Mouse (Mus musculus) left cerebral cortex, postnatal 10 days (tissue): ENCODE results near the gene Ccnyl1. TPM values are rescaled to one million over a fixed set of nuclear protein-coding genes. Genes with fewer than 3 reads are reported as not detected.

ENCODE experiments used
- DNase-seq, 2 experiments: peaks; one replicate each; pipeline ENCODE4 v3.0.0; 2021 to 2022; ENCODE audit warnings: low spot score in 2 of 2, mixed read lengths in 1 of 2; ENCODE audit errors: extremely low spot score in 1 of 2
- intact Hi-C: fragments of 180-260 bp; cut with DNase I; formaldehyde crosslinking; loops from one replicate; pipeline ENCODE4 v1.15.1; 2025
- total RNA-seq, 2 experiments: library from RNA; stranded (reverse); gene quantifications; 2 replicates each; pipeline ENCODE4 v1.2.3; 2021

Gene Ccnyl1
- total RNA-seq, 2 experiments from 2014 or later: 27.8 to 32.0 TPM

DNA sequence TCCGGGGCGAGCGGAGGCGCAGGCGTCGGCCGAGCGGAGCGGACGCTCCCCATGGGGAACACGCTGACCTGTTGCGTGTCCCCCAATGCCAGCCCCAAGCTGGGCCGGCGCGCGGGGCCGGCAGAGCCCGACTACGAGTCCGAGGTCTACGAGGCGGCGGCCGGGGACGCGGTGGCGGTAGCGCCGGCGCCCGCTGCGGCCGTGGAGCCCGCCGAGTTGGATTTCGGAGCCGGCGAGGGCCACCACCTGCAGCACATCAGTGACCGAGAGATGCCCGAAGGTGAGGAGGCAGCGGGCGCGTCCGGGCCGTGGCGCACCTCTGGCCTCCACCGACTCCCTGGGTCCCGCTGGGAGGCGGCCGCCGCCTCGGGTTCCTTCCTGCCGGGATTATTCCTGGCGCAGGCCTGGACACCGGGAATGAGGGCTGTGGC is 881 bp downstream of the Ccnyl1 start:
- peak in 1 of 2 experiments; percentile 69 for DNase-seq
- intact Hi-C loops: loop anchor here (2.0 to 10.0 kb wide), 2 partner anchors 72 to 156 kb away; partner anchors contain the start of gene Creb1

DNA sequence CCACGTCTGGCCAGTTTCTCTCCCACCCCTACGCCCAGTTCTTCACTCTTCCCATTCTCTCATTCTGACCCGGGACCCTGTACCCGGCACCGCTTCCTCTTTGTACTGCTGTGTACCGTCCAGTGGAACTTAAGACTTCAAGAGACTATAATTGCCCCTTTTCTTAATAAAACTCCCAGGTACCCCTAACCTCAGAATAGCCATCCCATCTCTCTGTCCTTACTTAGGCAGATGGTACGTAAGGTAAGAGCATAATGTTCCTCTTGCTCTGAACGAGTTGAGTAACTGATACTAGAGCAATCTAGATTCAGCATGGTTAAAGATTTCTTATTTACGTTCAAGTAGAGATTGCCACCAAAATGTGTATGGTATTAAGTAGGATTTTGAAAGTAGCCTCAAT is 1.3 kb downstream of the Ccnyl1 start:
- intact Hi-C loops: loop anchor here (2.0 to 10.0 kb wide), 2 partner anchors 73 to 157 kb away; partner anchors contain the start of gene Creb1
- DNase-seq: no peak

DNA sequence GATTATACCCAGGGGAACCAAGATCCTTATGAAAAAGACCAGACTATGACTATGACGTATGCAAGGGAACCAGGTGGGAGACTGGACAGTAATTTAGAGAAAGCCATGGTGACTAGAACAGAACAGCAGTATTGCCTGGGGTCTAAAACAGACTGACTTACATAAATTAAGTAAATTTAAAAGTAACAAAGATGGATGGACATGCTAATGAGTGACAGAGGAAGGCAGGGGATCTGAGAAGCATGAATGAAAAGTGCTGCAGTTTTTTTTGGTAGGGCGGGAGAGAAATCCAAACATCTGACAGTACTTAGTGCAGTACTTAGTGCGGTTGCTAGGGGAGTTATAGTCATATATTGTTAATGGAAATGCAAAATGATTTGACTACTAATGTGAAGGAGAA is 4.9 kb downstream of the Ccnyl1 start:
- intact Hi-C loops: loop anchor here (10.0 kb wide), 1 partner anchor 160 kb away; the partner anchor contains the start of gene Creb1
- no peak for DNase-seq

DNA sequence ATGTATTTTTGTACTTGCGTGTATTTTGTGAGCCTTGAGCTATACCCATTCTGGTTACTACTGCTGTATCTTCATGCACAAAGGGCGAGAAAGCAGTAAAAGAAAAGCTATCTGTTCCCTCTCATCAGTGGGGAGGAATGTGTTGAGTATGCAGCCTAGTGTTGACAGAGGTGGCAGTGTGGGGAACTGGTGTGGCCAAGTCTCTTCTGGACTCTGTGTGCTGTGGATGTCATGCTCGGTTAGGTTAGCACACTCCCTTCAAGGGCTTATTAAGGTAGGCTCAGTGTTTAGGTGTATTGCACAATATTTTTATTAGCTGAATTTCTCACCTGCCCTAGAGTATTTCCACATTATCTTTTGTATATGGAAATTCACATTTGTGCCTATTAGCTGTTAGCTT is 11.5 kb downstream of the Ccnyl1 start:
- no peak for DNase-seq
- intact Hi-C loops: no loop called here

DNA sequence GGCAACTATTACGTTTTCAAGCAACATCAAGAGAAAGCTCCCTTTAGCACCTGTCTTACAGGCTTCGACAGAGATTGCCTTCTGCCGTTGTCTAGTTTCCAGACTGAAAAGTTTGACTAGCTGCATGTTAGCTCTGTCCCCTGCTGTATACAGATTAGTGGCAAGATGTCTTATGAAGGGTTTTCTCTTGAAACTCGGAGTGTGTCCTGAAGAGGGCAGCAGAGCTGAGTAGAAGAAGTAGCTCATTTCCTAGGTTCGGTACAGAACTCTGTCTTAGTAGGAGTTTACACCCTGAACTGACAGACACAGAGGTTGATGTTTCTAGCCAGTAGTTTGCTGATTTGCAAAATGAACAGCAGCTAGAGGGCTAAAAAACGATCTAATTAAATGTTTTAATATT is 15.0 kb downstream of the Ccnyl1 start:
- DNase-seq: peak; percentile 39 to 45
- intact Hi-C loops: loop anchor here (5.0 kb wide), 1 partner anchor 88 kb away; the partner anchor contains the start of gene Mettl21a

DNA sequence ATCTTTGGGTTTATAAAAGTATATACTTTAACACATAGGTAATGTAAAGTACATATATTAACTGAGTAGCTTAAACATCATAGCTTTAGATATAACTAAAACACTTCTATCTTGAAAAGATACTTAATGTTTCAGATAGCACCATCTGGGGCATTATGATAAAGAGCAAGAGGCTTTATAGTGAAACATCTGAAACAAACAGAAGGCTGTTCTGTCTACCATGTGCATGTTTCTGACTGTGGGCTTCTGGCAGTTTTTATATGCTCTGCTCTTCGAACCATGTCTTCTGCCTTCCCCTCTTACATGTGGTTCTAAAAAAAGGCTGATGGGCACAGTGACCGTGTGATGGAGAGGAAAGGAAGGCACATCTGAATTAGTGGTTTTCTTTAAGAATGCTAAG is 16.4 kb downstream of the Ccnyl1 start:
- intact Hi-C loops: loop anchor here (5.0 kb wide), 1 partner anchor 89 kb away; the partner anchor contains the start of gene Mettl21a
- DNase-seq: no peak

DNA sequence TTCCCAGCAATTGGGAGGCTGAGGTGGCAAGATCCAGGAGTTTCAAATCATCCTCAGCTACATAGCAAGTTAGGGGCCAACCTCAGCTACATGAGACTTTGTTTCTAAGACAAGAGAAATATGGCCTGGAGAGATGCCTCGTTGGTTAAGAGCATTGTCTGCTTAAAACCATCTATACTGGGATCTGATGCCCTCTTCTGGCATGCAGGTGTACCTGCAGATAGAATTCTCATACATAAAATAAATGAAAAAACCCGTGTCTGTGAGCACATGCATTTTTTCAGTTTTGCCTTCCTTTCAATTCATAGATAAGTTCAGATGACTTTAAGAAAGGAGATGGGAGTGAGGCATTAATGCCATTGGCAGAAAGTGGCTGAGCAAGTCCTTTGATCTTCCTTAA is 19.6 kb downstream of the Ccnyl1 start:
- DNase-seq: no peak

DNA sequence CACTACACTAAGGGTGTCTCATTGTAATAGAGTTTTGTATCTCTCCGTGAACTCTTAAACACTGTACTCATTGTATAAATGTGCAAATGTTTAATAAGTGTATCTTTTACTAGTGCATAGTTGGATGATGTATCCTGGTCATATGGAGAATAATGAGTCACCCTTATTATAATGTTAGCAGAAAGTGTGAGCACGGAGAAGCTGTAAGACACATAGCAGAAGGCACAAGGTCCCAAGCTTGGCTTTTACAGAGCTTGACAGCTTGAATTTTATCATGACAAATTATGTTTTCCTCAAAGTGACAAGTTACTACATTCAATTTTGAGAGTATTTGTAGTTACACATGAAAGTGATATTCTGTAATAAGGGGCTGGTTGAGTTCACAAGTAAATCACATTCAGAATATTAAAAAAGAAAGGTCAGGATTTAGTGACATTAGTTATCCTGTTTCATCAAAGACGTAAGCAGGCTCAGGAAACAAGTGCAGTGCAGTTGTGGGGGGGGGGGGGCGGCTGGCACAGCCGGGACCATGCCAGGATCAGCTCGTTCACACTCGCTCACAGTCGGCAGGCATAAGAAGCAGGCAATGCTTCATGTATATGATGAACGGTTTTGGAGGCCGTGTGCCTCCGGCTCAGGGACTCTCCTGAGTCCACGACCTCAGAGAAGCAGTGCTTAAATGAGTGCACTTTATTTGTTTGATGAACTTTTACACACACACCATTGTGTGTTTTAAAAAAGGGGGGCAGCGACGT is 21.9 kb downstream of the Ccnyl1 start:
- no peak for DNase-seq
- intact Hi-C loops: no loop called here

More for the DNA sequence above, 19.6 kb downstream of the Ccnyl1 start:
- intact Hi-C loops: loop anchor here (5.0 kb wide), 1 partner anchor 93 kb away; the partner anchor contains the start of gene Mettl21a

DNA sequence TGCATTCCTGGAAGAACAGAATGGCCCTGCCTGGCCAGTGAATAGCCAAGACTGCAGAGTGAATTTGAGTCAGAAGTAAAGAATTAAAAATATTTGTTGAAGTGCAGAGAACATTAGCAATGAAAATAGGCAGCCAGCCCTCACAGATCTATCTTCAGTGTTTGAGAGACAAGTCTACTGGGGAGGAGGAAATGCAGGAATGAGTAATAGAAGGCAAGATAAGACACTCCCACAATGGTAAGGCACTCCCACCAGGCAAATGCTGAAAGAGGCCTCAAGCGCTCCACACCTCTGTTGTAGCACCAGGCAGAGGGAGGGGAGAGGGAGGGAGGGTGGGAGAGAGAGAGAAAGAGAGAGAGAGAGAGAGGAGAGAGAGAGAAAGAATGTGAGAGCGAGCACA is 25.2 kb downstream of the Ccnyl1 start:
- DNase-seq: no peak
- intact Hi-C loops: loop anchor here (5.0 kb wide), 5 partner anchors 202 to 1048 kb away; no protein-coding TSS in a partner anchor

DNA sequence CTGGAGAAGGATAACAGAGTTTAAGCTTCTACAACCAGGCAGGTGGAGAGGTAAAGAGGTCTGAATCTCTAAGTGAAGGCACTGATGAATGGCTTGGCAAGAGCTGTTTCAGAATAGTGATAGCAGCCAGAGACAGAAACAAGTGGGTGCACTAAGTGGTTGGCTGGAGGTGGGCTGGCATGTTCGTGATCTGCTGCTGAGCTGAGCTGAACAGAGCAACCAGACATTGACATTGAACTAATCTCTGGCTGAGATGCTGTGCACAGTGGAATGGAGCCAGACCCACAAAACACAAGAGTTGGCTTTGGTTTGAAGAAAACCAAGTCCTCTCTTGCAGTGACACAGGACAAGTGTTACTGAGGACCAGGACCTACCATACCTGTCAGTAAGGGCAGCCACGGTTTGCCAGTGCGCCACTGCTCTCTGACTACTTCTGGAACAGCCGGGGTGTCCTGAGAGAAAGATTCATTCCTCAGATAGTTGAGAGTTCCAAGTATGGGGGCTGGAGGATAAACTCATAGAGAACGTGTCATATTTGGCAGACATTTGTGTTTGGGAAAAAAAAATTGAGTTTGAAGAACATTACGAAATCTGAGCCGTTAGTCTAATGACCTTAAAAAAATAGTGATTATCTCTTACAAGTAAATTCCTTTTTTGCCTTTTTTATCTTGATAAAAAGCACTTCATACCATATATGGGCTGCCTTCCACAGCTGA is 26.5 kb downstream of the Ccnyl1 start:
- no peak for DNase-seq
- intact Hi-C loops: loop anchor here (5.0 kb wide), 5 partner anchors 201 to 1049 kb away; no protein-coding TSS in a partner anchor

DNA sequence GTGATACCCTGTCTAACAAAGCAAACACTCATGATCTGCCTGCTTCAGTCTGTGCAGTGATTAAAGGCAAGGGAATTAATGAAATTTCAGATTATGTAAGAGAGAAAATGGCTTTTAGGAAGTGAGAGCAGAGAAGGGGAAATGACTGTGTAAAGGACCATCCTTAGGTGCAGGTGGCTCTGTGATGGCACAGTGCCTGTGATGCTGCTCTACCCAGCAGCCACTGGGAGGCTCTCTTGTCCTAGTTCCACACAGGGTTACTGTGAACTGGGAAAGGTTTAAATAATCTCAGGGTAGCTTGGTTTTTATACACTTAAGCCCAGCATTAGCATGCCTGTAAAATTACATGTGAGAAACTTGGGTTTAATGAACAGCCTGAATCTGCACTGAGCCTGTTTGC is 27.2 kb downstream of the Ccnyl1 start:
- intact Hi-C loops: loop anchor here (5.0 kb wide), 5 partner anchors 200 to 1050 kb away; no protein-coding TSS in a partner anchor

DNA sequence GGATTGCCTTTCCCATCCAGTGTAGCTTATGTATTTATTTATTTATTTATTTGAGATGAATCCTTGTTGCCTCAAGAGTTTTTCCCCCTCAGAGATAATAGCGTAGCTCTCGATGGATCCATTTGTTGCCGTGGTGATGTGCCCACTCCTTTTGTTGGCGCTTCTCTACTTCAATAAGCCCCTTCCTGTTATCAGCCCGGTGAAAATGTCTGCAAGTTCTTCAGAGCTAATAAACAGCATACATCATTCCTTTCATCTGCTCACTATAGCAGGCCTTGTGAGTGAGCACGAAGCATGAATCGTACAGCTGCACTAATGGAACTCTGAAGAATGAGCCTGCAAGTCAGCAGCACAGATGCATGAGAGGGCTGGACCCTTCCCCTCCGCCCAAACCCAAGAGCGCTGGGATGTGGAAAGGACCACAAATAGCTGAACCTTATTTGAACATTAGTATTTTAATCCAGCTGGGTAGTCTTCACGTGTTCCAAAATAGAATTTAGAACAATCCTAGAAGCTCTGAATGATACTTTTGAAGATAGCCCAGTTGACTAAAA is 30.9 kb downstream of the Ccnyl1 start:
- intact Hi-C loops: no loop called here

More for the DNA sequence above, 27.2 kb downstream of the Ccnyl1 start:
- peak in 1 of 2 experiments; percentile 66 for DNase-seq

DNA sequence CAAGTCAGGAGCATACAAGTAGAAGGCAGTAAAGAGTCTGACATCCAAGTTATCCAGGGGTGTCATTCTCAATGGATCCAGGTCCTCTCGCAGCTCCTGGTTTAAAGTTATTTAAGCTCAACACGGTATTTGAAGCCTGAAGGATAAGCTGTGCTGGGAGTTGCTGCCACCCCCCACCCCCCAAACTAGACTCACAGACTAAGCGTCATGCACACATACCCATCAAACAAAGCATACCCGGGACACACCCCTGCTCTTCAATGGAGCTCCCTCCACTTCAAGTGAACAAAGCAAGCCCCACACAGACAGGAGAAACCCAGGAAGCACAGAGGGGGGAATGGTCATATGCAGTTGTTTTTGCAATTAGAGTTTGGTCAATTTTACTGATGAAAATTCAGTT is 39.8 kb downstream of the Ccnyl1 start:
- no peak for DNase-seq
- intact Hi-C loops: no loop called here

More for the DNA sequence above, 30.9 kb downstream of the Ccnyl1 start:
- no peak for DNase-seq

DNA sequence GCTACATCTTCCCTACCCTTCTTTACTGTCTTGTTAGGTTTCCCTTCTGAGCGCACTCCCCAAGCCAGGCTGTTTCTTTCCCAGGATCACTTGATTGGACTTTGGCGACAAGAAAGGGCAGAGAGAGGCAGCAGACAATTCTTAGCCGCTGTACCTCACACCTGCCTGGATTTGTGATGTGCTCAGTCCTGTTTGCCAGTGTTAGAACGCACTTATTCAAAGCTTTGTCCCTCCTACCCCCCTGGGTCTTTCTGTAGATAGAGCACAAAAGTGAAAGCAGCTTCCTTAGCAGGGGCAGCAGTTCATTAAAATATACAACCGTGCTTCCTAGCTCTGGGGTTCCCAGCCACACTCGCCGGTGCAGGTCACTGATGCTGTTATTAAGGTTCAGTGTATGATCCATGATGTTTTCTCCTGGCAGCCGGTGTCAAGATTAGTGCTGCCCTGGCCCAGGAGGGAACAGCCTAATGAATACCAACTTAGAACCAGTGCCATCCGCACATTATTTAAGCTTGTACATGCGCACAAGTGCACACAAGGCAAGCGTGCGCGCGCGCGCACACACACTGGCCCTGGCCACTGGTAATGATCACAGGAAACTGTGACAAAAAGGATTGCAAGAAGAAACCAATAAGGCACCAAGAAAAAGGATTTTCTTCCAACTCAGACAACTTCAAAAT is 41.2 kb downstream of the Ccnyl1 start:
- intact Hi-C loops: no loop called here
- DNase-seq: no peak

DNA sequence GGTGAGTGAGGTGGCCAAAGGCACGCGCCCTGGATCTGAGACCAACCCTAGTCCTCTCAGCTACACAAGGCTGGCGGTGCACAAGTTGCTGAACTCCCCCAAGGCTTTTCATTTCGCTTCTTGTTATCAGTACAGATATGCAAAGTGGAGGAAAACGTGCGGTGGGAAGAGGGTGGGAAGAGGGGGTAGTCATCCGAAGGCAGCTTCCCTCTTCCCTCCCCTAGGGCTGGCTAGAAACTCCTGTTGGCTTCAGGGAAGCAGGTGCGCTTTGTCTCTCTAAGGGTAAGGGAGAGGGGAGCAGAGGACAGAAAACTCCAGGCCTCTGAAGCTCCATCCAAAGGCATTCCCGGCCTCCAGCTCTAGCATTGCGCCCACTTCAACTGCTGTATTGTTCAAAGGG is 41.9 kb downstream of the Ccnyl1 start:
- no peak for DNase-seq
- intact Hi-C loops: no loop called here

DNA sequence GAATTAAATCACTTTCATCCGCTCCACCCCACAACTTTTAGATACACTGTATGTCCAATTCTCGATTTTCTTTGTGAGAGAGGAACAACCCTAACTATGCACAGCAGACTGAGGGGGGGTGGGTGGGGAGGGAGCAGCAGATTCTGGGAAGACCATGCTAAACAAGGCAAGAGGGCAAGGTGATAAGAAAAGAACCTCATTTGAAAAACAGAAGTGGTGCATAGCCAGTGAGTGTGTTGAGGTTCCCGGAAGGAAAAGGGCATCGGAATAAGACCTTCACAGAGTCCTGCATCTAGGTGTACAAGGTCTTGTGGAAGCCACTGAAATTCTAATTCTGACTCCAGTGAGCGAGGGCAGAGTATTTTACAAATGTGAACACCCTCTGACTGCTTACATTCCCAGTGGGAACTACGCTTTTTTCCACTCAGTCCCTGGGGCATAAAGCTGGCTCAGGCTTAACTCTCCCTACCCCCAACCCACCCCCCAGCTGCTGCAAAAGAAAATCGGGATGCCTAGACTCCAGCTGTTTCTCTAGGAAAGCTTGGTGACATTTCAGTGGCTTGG is 42.5 kb downstream of the Ccnyl1 start:
- intact Hi-C loops: no loop called here
- DNase-seq: no peak

DNA sequence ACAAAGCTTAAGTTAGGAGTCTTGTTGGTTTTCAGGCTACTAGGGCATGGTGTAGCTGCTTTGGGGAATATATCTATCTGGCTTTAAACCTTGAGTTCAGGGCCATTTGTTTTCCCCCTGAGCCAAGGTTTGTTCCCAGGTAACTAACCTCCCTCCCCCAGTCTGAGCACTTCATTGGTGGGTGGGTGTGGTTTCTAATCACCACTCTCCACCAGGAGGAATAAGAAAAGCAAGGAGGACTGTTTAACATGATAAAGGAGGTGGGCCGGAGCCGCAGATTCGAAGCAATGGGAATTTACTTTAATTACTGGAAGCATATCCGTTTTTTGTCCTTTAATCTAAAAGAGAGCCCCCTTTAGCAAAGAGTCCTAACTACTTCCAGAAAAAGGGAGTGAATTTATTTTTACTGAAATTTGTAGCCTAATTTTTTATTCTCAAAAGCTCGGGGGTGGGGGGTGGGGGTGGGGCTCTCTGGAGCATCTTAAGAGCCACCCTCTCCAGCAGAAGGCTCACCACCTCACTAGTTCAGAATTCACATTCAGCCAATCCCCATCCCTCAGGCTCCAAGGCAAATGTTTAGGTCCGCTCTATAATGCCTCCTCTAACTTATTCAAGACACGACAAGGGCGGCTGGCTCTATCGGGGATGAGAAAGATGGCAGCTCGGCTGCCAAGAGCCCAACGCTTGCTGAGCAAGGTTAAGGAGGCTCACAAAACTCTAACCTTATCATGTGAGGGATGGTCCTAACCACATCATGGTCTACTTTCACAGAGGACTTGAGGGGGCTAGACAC is 43.4 kb downstream of the Ccnyl1 start:
- no peak for DNase-seq

More for the DNA sequence above, 43.4 kb downstream of the Ccnyl1 start:
- intact Hi-C loops: no loop called here
